Mouse (Mus musculus) spleen, adult 12 weeks (tissue): ENCODE data around the gene Pomgnt2.

Experiments
- DNase-seq: peaks from one replicate; pipeline ENCODE4 v3.0.0; 2022; ENCODE audit warnings: low spot score

The Pomgnt2 gene

GRCm38 (mm10) chr9:122013629-122014028 lies 16.7 kb upstream of the Pomgnt2 start:
- DNase-seq: no peak

GRCm38 (mm10) chr9:122012816-122013215 lies 15.9 kb upstream of the Pomgnt2 start:
- no peak for DNase-seq

DNA sequence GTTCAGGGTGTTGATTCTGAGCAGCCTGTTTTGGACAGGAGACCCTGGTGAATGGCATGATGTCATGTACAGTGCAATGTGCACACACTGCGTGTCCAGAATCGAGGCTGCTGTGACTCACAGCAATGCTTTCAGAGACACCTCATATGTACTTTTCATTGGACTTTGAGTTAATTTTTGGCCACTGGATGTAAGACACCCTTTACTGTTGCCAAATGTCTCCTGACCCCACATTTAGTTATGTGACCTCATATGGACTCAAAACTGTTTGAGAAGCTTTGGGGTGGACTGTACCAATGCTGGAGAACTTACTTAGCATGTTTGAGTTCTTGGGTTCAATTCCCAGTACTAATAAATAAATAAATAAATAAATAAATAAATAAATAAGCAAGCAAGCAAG lies 13.8 kb upstream of the Pomgnt2 start:
- no peak for DNase-seq

- no peak for DNase-seq
These were observed 12.0 kb upstream of the Pomgnt2 start for GRCm38 (mm10) chr9:122008876-122009275.

- no peak for DNase-seq
These were observed 9.7 kb upstream of the Pomgnt2 start for GRCm38 (mm10) chr9:122006609-122007008.

DNA sequence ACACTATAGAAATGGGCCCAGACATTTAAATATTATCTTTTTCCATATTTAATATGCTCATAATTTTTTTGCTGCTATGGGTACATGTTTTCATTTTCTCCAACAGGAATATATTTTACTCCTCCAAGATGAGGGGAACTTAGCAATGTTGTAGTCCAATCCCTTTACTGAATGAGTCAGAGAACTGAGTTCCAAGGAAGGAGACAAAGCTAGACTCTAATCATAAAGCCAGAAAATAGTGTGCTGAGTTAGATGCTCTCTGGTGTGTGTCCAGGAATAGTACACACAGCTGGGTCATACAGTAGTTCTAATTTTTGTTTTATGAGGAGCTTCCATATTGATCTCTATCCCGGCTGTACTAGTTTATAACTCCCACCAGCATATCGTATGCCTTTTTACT lies 9.3 kb upstream of the Pomgnt2 start:
- DNase-seq: no peak

DNA sequence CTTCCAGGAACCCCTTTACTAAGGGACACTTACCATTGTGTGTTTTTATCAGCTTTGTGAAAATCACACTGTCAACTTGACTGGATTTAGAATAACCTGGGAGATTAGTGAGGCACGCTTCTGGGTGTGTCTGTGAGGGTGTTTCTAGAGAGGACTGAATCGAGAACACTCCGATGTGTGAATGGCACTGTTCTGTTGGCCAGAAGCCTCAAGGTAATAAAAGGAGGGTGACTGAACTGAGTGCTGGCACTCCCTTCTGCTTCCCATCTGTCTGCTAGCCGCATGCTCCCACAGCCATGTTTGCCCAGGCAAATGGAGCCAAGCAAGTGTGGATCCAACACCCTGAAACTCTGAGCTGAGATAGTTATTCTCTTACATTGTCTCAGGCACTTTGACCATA lies 1.1 kb upstream of the Pomgnt2 start:
- DNase-seq: no peak

- DNase-seq: no peak
These were observed 1.3 kb downstream of the Pomgnt2 start for GRCm38 (mm10) chr9:121995508-121996131.

DNA sequence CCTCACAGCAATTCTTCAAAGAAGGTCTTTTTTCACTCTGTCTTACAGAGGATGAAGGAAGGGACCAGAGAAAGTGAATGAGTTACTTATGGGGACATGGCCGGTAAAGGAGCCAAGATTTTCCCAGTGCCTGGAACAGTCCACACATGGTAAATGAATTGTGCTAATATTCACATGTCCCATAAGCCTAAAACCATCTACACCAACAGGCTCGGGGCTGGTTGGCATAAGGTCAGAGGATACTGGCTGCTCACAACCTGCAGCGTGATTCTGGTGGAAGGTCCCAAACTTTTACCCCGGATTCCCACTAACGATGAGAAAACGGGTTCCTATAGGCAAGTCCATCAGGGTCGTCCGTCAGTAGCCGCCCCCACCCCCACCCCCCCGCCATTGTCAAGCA lies 1.8 kb downstream of the Pomgnt2 start:
- DNase-seq: no peak

- no peak for DNase-seq
These were observed 3.9 kb downstream of the Pomgnt2 start for GRCm38 (mm10) chr9:121993047-121993446.

DNA sequence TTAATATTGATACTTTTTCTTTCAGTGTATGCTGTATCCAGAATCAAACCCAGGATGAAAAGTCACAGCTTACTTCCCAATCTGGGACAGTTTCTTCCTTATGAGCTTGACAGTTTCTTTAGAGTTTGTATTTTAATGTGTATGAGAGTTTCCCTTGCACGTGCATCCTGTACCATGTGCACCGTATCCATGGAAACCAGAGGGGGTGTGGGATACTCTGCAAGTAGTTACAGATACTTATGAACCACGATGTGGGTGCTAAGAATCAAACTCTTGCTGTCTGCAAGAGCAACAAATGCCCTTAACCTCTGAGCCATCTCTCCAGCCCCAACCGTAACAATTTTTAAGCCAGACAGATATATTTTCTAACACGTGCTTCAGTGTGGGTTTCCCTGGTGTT lies 5.9 kb downstream of the Pomgnt2 start:
- DNase-seq: no peak

- no peak for DNase-seq
These were observed 7.4 kb downstream of the Pomgnt2 start for GRCm38 (mm10) chr9:121989536-121989935.

GRCm38 (mm10) chr9:121988910-121989309 lies 8.0 kb downstream of the Pomgnt2 start:
- no peak for DNase-seq

DNA sequence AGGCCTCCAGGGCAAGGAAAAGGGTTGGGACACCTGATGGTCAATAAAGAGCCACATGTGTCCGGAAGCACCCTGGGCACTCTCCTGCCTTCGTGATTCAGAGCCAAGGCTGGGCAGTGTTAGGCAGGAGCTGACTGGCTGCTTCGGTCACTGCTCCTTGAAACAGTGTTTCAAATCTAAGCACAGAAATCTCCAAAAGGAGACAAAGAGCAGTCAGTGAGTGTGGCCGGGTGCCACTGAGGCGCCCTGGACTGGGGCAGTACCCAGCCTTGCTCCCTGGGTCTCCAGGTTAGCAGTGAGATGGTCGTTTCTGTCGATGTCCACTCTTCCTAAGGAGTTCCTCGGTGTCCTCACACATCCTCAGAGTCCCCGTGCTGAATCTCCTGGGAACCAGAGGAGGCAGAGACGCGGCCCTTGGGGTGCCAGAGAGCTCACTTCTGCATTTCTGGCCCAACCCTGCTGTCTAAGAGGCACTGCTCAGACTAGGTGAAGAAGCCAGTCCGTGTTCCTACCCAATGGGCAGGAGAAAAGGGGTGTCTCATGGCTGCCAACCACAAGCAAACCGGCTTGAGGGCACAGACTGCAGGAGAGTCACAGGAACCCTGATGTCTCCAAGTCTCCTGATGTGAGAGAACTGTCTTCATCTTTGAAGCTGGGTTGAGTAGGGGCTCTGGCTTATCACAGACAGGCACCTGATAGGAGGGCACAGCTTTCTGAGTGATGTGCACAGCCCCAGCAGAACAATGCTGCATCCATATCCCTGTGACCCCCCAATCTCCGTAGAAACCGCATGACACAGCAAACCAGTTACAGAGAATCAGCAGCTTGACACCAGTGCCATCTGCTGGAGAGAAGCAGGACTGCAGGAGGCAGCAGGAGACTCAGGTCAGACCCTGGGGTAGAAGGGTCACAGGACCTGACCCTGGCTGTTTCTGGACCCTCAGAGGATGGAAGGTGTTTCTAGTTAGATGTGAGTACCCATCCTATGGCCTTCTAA lies 12.1 kb downstream of the Pomgnt2 start:
- peak; percentile 40 for DNase-seq

DNA sequence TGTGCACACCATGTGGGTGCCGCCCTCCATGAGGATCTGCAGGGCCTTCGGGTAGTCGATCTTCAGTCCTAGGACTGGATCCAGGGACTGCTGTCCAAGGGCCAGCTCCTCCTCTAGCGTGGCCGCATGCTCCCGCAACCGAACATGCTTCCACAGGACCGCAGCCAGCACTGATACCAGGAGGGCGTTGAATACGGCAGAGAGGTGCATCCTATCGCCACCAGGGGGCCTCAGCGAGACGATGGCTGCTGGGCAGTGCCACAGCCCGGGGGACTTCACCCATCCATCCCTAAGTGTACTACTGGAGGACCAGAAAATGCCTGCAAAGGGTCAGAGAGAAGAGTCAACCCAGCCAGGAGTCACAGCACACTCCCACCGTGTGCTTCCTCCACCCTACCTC lies 13.4 kb downstream of the Pomgnt2 start:
- no peak for DNase-seq

DNA sequence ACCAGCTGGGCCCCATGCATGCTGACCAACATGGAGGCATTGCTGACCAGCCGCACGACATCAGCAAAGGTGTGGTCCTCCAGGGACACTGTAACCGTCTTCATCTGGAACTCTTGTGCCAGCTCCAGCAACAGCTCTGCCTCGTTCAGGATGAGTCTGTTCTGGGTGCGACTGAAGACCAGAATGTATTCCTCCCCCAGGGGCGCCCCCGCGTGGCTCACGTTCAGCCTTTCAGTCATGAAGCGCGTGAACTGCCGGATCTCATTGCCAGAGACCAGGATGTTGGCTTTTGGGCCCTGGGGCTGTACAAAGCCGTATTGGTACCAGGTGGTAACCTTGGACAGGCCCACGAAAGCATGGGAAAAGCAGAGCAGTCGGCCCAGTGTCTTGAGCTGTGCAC lies 14.2 kb downstream of the Pomgnt2 start:
- DNase-seq: no peak

DNA sequence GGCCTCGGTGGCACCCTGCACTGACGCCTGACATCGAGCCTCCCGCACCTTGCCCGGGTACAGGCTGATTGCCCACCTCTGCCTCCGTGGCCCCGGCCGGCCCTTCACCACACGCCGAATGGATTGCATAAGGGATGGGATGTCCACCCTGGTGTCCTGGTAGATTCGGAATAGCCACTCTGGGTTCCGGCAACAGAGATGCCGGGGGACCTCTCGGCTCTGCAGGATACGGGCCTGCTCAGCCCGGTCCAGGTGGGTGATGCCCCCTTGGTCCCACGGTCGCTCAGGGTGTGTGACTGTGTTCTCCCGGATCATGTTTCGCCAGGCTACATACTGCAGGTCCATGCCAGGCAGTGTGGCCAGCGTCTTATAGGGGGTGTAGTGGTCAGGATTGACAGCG lies 14.7 kb downstream of the Pomgnt2 start:
- DNase-seq: no peak

DNA sequence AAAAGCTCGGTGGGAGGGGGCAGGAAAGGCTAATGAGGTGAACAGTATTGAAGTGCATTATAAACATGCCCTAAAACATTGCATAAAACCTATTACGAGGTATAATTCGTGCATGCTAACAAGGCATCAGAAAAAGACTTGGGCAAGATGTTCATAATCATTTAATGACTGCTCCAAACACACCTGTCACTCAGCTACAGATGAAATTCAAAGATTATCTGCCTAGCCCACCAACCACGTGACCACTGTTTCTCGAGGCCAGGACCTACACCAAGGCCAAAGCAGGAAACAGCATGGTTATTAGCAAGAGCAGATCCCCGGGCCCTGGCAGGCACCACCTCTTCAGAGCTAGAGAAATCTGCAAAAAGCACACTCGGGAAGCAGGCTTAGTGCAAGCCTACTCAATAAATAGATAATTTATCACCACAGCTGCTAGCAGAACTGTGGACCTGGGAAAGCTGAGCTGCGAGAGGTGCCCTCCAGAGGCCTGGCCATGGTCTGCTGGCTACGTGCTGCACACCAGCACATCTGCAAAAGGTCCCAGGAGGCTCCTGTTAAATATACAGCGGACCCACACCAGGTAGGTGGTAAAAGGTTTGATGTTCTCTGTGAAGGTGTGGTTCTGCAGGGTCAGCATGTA lies 15.3 kb downstream of the Pomgnt2 start:
- DNase-seq: no peak

GRCm38 (mm10) chr9:121981046-121981445 lies 15.9 kb downstream of the Pomgnt2 start:
- no peak for DNase-seq

DNA sequence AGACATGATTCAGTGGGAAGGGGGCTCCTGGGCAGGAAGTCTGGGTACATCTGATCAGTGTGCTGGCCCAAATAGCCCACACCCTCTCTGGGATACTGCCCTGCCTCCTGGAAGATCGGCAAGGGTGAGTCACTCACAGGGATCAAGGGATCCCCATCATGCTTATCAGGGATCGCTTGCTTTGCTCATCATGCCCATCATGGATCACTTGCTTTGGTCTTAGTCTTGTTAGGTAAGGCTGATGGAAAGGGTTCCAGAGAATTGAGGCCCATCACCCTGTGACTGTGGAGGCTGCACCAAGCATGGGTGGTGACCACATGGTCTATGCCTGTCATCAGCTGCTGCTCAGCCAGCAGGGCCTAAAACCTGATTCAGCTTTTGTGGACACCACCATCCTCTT lies 21.6 kb downstream of the Pomgnt2 start:
- no peak for DNase-seq

- no peak for DNase-seq
These were observed 22.5 kb downstream of the Pomgnt2 start for GRCm38 (mm10) chr9:121974141-121974986.

DNA sequence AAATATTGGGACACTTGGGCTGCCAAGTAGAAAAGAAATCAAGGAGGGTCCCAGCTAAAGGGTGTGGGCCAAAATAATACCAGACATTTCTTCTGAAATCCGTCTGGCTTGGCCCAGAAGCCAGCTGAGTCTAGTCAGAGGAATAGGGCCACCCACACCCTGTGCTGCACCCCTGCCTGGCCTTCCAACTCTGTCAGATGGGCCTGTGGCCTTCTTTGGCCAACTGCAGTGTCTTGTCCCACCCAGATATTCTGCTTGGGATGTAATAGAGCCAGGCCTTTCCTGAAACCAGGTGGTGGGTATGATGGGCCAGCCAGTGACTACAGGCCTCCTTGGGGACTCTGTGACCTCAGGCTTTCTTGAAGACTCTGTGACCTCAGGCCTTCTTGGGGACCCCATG lies 23.7 kb downstream of the Pomgnt2 start:
- no peak for DNase-seq
